Mouse (Mus musculus): Measurements from ENCODE around the gene Gpr25. TPM values are rescaled to one million over a fixed set of nuclear protein-coding genes. Genes with fewer than 3 reads are reported as not detected.

The Gpr25 gene
- polyA plus RNA-seq (2012; rRNA removed; ENCODE audit: low replicate concordance), result 0.53 TPM in 1 of 2 replicates, not detected in the other

DNA sequence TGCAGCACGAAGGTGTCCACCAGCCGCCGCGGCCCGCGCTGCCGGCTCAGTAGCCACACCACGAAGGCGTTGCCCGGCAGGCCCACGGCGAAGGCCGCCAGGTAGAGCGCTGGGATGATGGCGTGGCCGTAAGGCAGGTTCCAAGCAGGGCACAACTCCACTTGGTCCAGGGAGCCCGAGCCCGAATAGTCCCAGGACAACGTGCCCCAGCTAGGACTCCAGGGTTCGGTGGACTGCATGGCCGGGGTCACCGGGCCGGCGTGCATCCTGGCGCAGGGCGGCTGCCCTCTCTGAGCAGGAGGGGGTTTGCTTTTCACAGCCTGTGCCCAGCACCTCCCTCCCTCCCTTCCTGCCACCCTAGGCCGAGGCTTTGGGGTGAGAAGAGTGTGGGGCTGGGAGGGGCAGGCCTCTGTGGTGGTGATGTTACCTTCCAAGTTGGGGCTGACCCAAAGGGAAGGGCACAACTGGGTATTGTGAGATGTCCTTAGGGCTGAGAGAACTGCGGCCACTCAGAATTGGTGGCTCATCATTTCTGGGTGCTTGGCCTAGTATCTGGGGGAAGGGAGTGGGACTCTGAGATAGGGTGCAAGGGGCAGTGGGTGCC lies at the start of gene Gpr25:
Gpr25 (minus strand) TSS at position 239 of the 604 bp plus-strand sequence.

DNA sequence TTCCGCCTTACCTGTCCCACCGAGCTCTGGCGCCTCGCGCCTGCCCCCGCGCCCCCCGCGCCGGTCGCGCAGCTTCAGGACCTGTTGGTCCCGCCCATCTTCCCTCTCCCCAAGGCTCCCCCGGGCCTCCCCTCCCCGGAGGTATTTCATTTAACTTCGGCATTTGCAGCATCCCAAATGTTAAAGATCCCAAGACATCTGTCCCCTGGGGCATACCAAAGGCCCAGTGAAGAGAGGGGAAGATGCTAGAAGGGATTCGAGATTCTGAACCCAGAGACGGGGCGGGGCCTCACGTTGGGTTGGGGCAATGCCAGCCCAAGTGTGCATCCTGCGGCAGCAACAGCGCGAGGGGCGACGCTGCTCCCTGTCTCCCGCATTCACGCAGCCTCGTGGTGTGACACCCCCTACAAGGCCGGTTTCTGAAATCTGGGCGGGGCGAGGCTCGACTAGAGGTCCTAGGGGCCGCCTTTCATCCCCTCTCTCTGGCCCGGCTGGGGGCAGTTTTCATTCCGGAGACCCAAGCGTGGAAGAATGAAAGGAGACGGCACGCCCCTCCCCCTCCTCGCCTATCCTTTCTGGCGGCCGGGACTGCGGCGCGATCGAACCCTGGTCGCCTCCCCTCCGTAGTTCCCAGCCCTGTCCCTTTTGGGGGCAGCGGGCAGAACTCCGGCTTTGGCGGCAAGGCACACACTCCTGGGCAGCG lies 26.6 kb downstream of the Gpr25 start, which contains the start of gene Inava:
Inava (minus strand) TSS at position 373 of the 703 bp plus-strand sequence.

DNA sequence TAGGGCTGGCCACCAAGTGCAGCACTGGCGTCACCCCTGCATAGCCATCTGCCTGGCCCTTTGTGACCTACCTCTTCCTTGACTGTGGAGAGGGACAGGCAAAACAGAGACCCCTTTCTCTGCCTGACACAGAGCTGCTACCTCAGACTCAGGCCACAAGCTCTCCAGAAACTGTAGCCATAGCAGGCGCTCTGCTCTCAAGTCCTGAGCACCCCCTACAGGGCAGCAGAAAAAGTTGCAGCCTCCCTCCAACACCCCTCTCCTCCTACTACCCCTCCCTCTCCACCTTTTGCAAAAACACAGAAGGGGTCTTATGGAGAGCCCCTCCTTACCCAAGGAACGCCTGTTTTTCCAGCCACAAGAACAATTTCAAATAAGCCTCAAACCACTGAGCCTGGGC lies 47.9 kb downstream of the Gpr25 start, which contains the start of gene Mroh3:
Mroh3 (minus strand) TSS at position 26 of the 400 bp plus-strand sequence.

Other genes starting within 250 kb of the Gpr25 start
- not detected in 2 replicates for gene Ascl5, start 210.1 kb downstream of the Gpr25 start, polyA plus RNA-seq (2012; rRNA removed; ENCODE audit: low replicate concordance)
- gene Cacna1s, start 208.1 kb downstream of the Gpr25 start, polyA plus RNA-seq (2012; rRNA removed; ENCODE audit: low replicate concordance), result 0.20 and 0.23 TPM in 2 replicates
- gene Kif21b, start 129.5 kb downstream of the Gpr25 start, polyA plus RNA-seq (2012; rRNA removed; ENCODE audit: low replicate concordance), result 6.2 and 6.6 TPM in 2 replicates
- gene Mroh3, start 48.0 kb downstream of the Gpr25 start, polyA plus RNA-seq (2012; rRNA removed; ENCODE audit: low replicate concordance), result 0.69 TPM in 1 of 2 replicates, not detected in the other
- gene Inava, start 26.6 kb downstream of the Gpr25 start, polyA plus RNA-seq (2012; rRNA removed; ENCODE audit: low replicate concordance), result 0.04 and 7.9 TPM in 2 replicates
- 4.9 and 11.3 TPM in 2 replicates for gene Camsap2, start 85.2 kb upstream of the Gpr25 start, polyA plus RNA-seq (2012; rRNA removed; ENCODE audit: low replicate concordance)
- gene Ddx59, start 154.4 kb upstream of the Gpr25 start, polyA plus RNA-seq (2012; rRNA removed; ENCODE audit: low replicate concordance), result 4.7 and 5.9 TPM in 2 replicates
- 0.09 and 0.49 TPM in 2 replicates for gene Kif14, start 205.5 kb upstream of the Gpr25 start, polyA plus RNA-seq (2012; rRNA removed; ENCODE audit: low replicate concordance)

Measured in subcutaneous adipose tissue, adult 2 months (tissue).